Mouse (Mus musculus) embryonic stem cell, embryonic (primary cell): ENCODE measurements around the gene Gm44965.

Source experiments
- CTCF ChIA-PET, 4 experiments: fragments of 300-600 bp in 2 of 4; fragments of 350-600 bp in 2 of 4; sonication (Branson Sonifier 250); formaldehyde crosslinking; loops; one replicate each; lab custom pipeline; 2022; ENCODE audit warnings: inconsistent platforms in 2 of 4; lab: Charles Lee
- POLR2A ChIA-PET, 4 experiments: fragments of 300-600 bp in 2 of 4; fragments of 350-600 bp in 2 of 4; sonication (Branson Sonifier 250); formaldehyde crosslinking; loops; one replicate each; lab custom pipeline; 2022; ENCODE audit warnings: antibody characterized with exemption in 4 of 4, inconsistent platforms in 1 of 4; lab: Charles Lee

Gm44965 gene

DNA sequence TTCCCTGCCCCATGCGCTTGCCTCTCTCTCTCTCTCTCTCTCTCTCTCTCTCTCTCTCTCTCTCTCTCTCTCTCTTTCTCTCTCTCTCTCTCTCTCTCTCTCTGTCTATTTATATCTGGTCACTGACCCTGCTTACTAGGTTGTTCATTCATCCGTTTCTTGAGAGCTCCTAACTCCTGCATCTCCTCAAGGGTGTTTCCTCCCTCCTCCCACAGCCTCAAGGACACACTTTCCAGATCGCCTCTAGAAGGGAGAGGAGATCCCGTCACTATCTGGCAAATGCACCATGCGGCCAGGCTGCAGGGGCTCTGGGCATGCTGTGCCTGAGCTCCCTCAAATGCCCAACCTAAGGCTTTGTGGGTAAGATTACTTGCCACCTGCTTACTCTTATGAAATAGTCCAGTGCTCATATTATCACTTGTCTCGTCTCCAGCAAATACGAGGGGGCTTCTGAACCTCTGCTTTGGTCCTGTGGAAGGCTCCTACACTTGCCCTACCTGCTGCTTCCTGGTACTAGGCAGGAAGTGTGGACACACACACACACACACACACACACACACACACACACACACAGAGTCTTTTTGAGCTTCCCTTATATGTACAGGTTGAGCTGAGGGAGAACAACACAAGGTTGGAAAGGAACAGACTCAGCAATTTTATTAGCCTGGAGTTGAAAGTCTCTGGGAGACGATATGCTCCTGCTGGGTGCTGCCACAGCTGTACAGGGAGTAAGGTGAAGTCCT lies 24.5 kb upstream of the Gm44965 start:
- ChIA-PET CTCF (interaction anchor here in 3 of 4 experiments (0.6 to 1.5 kb wide), 5 partner anchors 13 to 477 kb away, joined by 3 to 11 read pairs (median 4); no protein-coding TSS in a partner anchor), POLR2A (interaction anchor here (0.5 to 2.1 kb wide), 16 partner anchors 11 to 633 kb away, joined by 3 to 9 read pairs (median 4); partner anchors contain the start of genes Gm44965 (in 1 of the 4), Krba1 (in 1 of the 4), Lrrc61 (in 1 of the 4) and Repin1 (in 1 of the 4))

DNA sequence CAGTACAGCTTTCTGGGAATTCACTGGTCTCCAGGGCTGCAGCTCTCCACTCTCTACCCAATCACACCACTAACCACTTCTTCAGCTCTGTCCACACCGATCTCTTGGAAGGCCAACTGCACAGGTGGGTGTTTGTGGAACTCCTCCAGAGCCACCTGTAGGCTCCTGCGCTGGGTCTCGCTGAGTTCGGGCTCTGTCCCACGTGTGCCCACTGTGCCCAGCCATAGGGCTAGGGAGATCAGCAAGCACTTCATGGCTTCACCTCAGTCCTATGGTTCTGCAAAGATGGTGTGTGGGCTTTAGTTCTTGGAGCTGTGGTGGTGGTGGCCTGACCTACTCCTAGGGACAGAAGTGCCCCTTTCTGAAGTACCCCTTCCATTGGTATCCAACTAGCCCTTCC lies 21.7 kb upstream of the Gm44965 start:
- CTCF ChIA-PET = interaction anchor here in 2 of 4 experiments (1.3 to 2.2 kb wide), 2 partner anchors 10 kb away, joined by 6 to 9 read pairs; no protein-coding TSS in a partner anchor
- POLR2A ChIA-PET = no interaction called here

DNA sequence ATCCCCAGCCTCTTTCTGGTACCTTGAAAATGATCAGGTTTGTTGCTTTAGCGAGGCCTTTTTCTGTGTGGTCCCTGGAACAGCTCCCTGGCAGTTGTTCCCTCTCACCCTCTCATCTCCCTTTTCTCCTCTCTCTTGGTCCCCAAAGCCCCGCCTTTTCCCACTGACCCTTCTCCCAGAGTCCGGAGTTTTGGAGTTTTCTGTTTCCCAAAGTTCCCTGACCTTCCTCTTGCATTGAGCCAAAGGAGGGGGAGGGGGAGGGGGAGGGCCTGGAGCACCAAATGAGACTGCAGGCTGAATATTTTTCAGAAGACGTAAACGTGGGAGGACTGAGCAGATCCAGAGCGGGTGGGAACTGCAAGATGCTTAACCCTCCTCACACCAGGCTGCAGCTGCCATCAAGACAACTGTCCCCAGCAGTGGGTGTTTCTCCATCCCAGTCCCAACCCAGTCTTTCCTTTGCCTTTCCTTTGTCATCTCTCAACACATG lies 21.1 kb upstream of the Gm44965 start, which contains the start of gene Rarres2:
Gene Rarres2, minus strand, starts transcription at position 218 of the 490 bp plus-strand sequence.
- ChIA-PET CTCF (interaction anchor here in 3 of 4 experiments (0.6 to 2.2 kb wide), 4 partner anchors 9 to 499 kb away, joined by 3 to 9 read pairs (median 5); no protein-coding TSS in a partner anchor), POLR2A (no interaction called here)

DNA sequence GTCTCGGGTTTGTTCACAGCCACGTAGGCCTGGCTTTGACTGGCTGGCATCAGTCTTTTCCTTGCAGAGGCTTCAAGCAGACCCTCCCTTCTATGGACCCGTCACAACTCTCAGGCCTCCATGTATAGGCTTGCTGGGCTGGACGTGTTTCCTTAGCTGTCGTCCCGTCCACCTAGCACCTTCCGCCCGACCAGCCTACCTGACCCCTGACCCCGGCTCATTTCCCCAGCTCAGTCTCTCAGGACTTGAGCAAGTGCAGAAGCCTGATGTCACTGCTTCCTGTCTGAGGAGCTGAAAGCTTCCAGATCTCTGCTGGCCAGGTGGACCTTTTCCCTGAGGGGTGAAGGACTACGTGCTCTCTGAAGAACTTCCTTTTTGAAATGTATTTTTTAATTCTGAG lies 20.5 kb upstream of the Gm44965 start:
- CTCF ChIA-PET = interaction anchor here in 3 of 4 experiments (0.6 to 2.2 kb wide), 4 partner anchors 9 to 499 kb away, joined by 3 to 9 read pairs (median 4); no protein-coding TSS in a partner anchor

DNA sequence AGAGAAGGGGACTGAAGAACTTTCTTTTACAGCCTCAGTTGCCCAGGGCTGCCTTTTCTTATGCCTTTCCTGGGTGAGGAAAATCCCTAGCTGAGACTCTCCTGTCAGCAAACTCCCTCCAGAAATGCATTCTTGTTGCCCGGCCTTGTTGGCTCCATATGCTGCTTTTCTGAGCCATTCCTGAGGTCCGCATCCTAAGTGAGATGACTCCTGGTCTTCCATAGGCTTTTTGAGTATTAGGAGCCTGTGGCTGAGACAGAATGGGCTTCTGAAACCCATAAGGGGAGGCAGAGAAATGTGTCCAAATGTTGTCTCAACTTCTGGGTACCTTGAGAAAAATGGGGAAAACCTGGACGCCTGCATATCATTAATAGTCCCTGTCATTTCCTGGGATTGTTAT lies 19.8 kb upstream of the Gm44965 start:
- ChIA-PET POLR2A (no interaction called here), CTCF (interaction anchor here in 2 of 4 experiments (0.6 to 2.2 kb wide), 2 partner anchors 8 to 77 kb away, joined by 3 to 9 read pairs; no protein-coding TSS in a partner anchor)

More for the DNA sequence above, 20.5 kb upstream of the Gm44965 start:
- POLR2A ChIA-PET = no interaction called here

DNA sequence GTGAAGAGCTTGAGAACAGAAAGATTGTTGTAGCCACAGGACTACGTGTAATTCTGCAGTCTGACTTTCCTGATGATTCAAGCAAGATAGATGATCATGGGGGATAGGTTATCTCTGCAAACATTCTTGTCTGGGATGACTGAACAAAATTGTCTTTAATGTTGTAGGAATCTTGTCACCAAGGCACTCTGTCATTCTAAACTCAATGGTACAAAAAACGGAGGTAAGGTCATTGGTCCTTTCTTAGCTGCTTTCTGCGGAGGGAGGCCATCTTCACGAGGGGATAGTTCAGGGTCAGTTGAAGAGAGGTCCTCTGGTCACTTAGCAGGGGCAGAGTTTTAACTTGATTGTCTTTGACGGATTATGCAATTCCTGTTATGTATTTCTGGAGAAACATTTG lies 15.0 kb upstream of the Gm44965 start:
- POLR2A ChIA-PET = no interaction called here
- CTCF ChIA-PET = interaction anchor here in 1 of 4 experiments (0.6 to 0.7 kb wide), 2 partner anchors 61 to 192 kb away, joined by 3 read pairs; partner anchors contain the start of gene Gimap3

DNA sequence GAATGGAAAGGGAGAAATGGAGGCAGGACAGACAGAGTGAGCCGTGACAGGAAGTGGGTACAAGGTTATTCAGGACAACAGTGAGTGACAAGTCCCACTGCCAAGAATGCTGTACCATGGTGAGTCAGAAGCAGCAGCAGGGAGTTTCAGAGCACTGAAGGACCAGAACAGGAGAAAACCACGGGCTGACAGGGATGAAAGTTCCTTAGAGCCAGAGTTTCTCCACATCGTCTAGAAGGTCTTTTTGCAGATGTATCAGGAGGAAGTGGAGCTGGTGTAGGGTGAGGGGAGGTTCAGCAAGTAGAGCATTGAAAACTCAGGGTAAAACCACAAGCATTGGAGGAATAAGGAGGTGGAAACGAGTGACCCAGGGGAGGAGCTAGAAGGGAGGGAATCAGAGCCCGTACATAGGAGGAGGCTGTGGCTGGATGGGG lies 14.5 kb upstream of the Gm44965 start:
- ChIA-PET CTCF (no interaction called here), POLR2A (interaction anchor here in 1 of 4 experiments (0.6 to 1.6 kb wide), 2 partner anchors 13 to 17 kb away, joined by 3 read pairs; no protein-coding TSS in a partner anchor)

DNA sequence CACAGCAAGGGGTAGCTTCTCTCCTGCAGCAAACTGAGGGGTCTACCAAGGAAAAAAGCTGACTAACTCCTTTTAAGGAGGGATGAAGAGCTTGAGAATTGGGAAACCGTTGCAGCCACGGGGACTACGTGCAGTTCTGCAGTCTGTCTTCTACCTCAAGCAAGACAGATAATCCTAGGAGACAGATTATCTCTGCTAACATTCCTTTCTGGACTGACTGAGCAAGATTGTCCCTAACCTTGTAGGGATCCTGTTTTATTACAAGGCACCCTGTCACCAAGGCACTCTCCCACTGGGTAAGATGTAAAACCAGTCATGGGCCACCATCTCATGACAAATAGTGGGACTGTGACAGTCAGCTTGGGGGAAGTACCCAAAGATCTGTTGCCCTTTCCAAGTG lies 12.5 kb upstream of the Gm44965 start:
- POLR2A ChIA-PET = interaction anchor here in 1 of 4 experiments (1.6 kb wide), 1 partner anchor 16 kb away, joined by 5 read pairs; no protein-coding TSS in a partner anchor

DNA sequence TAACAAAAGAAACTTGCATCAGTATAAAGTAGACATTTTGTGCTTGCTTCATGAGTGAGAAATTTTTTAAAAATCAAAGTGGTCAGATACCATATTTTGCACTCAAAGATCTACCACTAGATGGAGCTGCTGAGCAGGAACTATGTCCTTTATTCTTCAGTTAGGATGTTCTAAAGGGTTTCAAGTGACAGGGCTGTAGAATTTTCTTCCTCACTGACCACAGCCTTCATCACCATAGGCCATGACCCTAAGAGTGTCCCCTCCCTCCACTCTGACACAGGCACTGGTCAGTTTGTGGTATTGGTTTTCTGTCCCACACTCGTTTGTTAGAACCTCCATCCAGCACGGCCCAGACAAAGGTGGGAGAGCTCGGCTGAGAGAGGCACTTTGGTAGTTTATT lies 11.7 kb upstream of the Gm44965 start:
- ChIA-PET POLR2A (interaction anchor here in 2 of 4 experiments (0.9 to 1.6 kb wide), 3 partner anchors 11 to 38 kb away, joined by 3 to 5 read pairs (median 3); partner anchors contain the start of genes Gm44965 (in 1 of the 2) and Repin1 (in 1 of the 2)), CTCF (interaction anchor here in 3 of 4 experiments (0.6 to 1.8 kb wide), 25 partner anchors 9 to 762 kb away, joined by 3 to 9 read pairs (median 4); partner anchors contain the start of genes Rarres2 (in 2 of the 3), Gm44965 (in 1 of the 3), Repin1 (in 1 of the 3) and Tra2a (in 1 of the 3))

More for the DNA sequence above, 12.5 kb upstream of the Gm44965 start:
- CTCF ChIA-PET = interaction anchor here in 2 of 4 experiments (0.6 to 1.8 kb wide), 7 partner anchors 9 to 420 kb away, joined by 3 to 7 read pairs (median 4); partner anchors contain the start of genes Gm44965 (in 1 of the 2) and Repin1 (in 1 of the 2)

DNA sequence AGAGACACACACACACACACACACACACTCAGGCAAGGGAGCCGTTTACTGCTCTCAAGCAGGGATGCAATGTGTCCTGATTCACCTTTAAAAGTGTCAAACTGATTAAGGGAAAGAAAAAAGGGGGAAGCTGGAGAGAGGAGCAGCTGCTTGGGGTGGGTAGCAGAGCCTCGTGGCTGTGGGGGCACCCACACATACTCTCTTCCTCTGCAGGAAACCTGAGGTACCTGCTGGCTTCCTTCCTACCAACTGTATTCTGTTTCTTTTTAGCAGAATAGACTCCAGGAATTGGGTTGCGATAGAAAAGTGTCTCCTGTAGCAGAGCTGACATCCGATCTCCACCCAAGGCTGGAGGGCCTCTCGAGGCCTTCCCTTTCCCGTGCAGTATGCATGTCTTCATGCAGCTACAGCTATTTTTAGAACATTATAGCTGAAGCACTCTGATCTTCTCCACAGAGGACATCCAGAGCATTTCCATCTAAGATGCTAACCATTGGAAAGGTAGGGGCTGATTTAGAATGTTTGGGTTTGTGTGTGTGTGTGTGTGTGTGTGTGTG lies 4.5 kb upstream of the Gm44965 start, which contains the start of gene Gm45021:
Gene Gm45021, plus strand, starts transcription at position 417 of the 557 bp plus-strand sequence.
- CTCF ChIA-PET = no interaction called here
- POLR2A ChIA-PET = no interaction called here

DNA sequence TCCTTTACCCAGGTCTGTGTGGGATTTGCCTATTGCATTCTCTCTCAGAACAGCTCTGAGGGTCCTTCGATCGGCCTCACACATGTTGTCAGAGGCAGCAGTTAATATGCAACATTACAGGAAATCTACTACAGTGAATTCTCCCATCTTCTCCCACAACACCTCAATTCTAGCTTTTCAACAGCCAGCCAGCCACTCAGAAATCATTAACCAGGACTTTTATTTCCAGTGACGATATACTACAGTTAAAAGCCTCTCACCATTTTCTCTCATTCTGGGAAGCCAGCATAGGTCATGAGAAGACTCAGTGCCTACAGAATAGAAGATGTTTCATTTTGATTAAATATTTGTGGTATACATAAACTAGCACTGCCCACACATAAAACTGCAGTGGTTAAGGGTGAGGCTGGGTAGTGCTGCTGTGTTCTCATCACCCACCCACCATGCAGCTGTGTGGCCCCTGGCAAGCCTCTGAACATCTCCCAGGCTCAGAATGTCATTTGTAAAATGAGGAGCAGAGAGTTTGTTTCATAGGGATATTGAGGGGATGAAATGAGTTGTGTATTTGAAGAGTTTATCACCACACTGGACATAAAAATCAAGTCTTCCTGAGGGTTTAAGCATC lies 2.4 kb upstream of the Gm44965 start:
- POLR2A ChIA-PET = no interaction called here
- CTCF ChIA-PET = interaction anchor here in 2 of 4 experiments (0.6 to 1.1 kb wide), 2 partner anchors 9 to 181 kb away, joined by 3 to 4 read pairs; no protein-coding TSS in a partner anchor

DNA sequence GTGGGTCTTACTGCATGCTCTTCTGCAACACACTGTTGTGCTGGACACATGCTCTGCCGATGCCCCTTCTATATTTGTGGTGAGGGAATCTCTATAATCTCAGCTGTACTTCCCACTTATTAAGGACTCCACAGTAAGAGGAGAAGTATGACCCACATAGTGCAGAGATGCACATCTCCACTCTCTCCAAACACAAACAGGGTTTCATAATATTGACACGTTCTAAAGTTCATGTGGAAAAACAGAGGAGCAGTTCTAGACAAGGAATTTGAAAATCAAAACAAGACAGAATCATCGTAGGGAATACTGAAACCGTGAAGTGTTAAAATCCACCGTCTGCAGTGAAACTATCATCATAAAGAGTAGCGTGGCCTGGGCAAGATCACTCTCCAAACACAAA lies 1.9 kb upstream of the Gm44965 start:
- ChIA-PET POLR2A (no interaction called here), CTCF (no interaction called here)

DNA sequence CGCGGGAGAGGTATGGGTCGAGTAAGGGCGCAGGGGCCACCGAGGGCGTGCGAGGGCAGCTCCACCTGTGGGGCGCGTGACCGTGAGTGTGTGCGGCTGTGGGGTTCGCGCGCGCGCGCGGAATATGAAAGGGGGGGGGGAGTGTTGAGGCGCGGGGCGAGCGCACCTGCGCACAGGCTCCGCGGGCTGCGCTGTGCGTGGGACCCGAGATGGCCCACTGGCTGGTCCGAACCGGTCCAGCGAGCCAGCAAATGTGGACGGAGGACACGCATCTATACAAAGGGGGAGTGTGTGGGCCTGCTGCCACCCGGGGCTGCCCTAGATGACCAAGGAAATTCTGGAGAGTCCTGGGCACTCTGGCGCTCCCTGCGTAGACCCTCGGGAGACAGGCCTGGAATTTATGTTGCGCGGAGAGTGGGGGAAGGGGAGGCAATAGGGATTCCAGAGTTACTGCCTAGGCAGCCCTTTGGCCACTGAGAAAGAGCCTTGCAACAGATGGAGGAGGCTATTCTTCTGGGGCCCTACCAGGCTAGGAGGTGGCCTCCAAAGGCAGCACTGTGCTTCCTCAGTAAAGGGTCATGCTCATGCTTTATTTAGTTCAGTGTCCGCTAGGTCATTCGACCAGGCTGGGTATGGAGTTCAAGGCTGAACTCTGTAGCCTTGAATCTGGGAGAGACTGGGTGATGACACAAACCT lies 450 bp downstream of the Gm44965 start:
- CTCF ChIA-PET = interaction anchor here in 3 of 4 experiments (0.6 to 1.5 kb wide), 8 partner anchors 8 to 223 kb away, joined by 3 to 7 read pairs (median 3); partner anchors contain the start of genes Atp6v0e2 (in 1 of the 3) and Zfp775 (in 1 of the 3)
- POLR2A ChIA-PET = interaction anchor here in 2 of 4 experiments (0.6 to 1.9 kb wide), 19 partner anchors 8 to 773 kb away, joined by 3 to 9 read pairs (median 3); partner anchors contain the start of genes Atp6v0e2 (in 1 of the 2), Fam221a (in 1 of the 2) and Zfp775 (in 1 of the 2)

DNA sequence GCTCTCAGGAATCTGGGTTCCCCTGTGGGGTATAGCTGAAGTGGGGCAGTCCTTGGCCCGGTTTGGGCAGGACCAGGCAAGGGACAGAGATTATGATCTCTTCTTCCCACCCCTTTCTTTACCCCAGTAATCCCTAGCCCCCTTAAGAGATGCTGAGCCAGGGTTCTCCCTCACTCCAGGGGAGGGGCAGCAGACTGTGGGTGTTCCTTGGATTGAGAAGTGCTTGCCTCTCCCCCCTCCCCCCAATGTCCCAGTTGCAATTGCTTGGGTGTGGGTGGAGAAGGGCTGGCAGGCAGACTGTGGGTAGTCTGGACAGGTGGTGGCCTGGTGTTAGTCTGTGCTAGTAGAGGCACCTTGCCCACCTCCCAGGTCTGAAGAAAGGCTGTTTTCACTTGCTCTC lies 1.5 kb downstream of the Gm44965 start:
- POLR2A ChIA-PET = interaction anchor here in 2 of 4 experiments (0.7 to 1.0 kb wide), 3 partner anchors 8 to 58 kb away, joined by 3 read pairs; partner anchors contain the start of gene Atp6v0e2 (in 1 of the 2)
- CTCF ChIA-PET = interaction anchor here in 2 of 4 experiments (0.5 to 1.8 kb wide), 3 partner anchors 13 to 652 kb away, joined by 3 to 5 read pairs (median 3); no protein-coding TSS in a partner anchor

DNA sequence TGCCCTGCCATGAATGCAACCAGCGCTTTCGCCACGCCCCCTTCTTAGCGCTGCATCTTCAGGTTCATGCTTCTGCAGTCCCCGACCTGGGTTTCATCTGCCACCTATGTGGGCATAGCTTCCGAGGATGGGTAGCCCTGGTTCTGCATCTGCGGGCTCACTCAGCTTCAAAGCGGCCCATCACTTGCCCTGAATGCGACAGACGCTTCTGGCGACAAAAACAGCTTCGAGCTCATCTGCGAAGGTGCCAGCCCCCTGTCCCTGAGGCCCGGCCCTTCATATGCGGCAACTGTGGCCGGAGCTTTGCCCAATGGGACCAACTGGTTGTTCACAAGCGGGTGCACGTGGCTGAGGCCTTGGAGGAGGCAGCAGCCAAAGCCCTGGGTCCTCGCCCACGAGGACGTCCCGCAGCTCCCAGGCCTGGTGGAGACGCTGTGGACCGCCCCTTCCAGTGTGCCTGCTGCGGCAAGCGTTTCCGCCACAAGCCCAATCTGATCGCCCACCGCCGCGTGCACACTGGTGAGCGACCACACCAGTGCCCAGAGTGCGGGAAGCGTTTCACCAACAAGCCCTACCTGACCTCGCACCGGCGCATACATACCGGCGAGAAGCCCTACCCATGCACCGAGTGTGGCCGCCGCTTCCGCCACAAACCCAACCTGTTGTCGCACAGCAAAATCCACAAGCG lies 2.9 kb downstream of the Gm44965 start:
- ChIA-PET CTCF (interaction anchor here (0.6 to 1.8 kb wide), 5 partner anchors 14 to 218 kb away, joined by 4 to 6 read pairs (median 5); no protein-coding TSS in a partner anchor), POLR2A (interaction anchor here in 2 of 4 experiments (0.6 to 2.4 kb wide), 15 partner anchors 14 to 427 kb away, joined by 3 to 17 read pairs (median 4); partner anchors contain the start of gene AI854703 (in 1 of the 2))

DNA sequence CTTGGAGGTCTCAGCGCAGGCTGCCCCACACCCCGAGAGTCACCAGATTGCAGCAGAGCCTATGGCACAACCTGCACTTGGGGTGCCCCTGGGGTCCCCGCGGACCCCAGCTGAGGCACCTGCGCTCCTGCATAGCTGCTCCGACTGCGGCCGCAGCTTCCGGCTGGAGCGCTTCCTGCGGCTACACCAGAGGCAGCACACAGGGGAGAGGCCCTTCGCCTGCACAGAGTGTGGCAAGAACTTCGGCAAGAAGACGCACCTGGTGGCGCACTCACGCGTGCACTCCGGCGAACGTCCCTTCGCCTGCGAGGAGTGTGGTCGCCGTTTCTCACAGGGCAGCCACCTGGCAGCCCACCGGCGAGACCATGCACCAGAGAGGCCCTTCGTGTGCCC lies 3.5 kb downstream of the Gm44965 start:
- ChIA-PET CTCF (interaction anchor here (0.6 to 1.8 kb wide), 5 partner anchors 15 to 218 kb away, joined by 4 to 6 read pairs (median 5); no protein-coding TSS in a partner anchor), POLR2A (interaction anchor here in 2 of 4 experiments (1.0 to 2.4 kb wide), 11 partner anchors 13 to 152 kb away, joined by 3 to 17 read pairs (median 5); partner anchors contain the start of gene AI854703 (in 1 of the 2))
